Mouse (Mus musculus): Measurements from ENCODE around the gene Fkbp3.
"Not testable (repeated sequence)": the region's sequence is repeated elsewhere in the genome, so short reads cannot be mapped to it uniquely, and the experiment has no call there.

Fkbp3 gene

DNA sequence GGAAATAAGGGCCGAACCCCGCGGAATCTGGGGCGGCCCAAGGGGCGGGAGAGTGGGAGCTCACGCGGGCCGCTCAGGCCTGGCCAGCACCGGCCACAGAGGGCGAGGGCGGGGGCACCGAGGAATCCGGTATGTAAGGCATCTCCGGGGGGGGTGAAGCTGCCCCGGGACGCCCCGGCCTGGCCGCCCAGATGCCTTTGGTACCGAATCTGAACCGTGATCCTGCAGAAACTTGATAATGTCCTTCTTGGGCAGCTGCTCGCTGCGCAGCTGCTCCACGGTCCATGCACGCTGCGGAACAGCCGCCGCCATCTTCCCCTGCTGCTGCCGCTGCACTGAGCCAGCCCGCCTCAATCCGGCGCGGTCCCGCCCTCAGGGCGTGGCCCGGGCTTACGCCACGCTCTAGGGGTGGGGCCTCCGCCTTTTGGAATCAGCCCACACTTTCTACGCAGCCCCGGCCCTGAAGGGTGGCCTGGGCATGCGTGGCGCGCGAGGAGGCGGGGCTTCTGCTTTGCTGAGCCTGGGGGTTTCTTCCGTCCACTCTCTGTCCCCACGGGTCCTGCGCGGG, at the start of gene Fkbp3:
Fkbp3 (minus strand) TSS at position 397 of the 568 bp plus-strand sequence.
- DNase-seq (ENCODE audit: low spot score in 2 of 2): peak; percentile 93 to 98

GRCm38 (mm10) chr12:65119451-65119850, 45.6 kb upstream of the Fkbp3 start:
- DNase-seq (ENCODE audit: low spot score in 2 of 2): no peak

GRCm38 (mm10) chr12:65118968-65119367, 45.2 kb upstream of the Fkbp3 start:
- DNase-seq (ENCODE audit: low spot score in 2 of 2): no peak

DNA sequence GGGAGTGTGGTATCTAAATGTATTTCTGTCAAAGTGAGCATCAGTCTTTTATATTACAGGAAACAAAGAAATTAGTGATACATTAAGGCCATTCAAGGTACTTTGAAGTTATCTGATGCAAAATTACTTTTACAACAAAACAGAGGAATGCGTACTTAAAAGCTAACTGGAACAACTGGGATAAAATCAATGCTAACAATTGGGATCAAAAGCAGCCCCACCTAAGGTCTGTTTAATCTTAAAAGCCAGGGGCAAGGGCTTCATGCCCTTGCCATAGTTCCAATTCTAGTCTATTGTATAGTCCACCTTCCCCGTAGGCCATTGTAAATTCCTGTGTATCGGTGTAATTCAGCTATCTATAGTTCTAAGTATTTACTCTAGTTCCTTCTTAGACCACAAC, 41.2 kb upstream of the Fkbp3 start:
- not testable (repeated sequence) for DNase-seq (ENCODE audit: low spot score in 2 of 2)

DNA sequence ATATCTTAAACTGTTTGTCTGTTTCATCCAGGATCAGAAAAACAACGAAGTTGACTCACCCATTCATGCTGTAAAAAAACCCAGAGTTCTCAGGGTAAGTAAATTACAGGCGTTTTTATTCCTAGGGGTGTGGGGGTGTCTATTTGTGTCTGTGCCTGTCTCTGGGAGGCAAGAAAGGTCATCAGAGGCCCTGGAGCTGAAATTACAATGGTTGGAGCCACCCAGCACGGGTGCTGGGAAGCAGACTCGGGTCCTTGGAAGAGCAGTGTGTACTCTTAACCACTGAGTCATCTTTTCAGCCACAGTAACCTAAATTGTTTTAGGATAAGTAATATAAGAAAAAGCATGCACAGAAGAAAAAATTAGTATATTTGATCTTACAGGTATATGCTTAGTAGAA, 40.1 kb upstream of the Fkbp3 start:
- no peak for DNase-seq (ENCODE audit: low spot score in 2 of 2)

- no peak for DNase-seq (ENCODE audit: low spot score in 2 of 2)
These were observed 39.0 kb upstream of the Fkbp3 start for GRCm38 (mm10) chr12:65112811-65113210.

DNA sequence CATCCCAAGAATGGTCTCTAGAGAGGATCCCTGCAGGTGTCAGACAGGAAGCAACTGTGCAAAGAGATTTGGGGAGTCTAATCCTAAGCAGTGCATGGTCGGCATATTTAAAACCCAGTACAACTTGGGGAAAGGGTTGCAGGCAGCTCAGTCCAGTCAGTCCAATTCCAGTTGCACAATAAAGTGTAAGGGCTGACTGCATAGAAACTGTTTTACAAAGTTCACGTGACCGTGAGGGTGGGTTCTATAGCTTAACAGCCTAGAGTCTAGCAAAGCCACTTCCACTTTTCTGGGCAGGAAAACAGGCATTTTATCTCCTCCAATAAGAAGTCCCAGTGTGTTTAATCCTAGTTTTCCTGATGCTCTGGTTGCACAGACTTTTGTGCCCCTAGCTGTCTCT, 37.7 kb upstream of the Fkbp3 start:
- DNase-seq (ENCODE audit: low spot score in 2 of 2): no peak

- DNase-seq (ENCODE audit: low spot score in 2 of 2): no peak
These were observed 34.9 kb upstream of the Fkbp3 start for GRCm38 (mm10) chr12:65108746-65109145.

DNA sequence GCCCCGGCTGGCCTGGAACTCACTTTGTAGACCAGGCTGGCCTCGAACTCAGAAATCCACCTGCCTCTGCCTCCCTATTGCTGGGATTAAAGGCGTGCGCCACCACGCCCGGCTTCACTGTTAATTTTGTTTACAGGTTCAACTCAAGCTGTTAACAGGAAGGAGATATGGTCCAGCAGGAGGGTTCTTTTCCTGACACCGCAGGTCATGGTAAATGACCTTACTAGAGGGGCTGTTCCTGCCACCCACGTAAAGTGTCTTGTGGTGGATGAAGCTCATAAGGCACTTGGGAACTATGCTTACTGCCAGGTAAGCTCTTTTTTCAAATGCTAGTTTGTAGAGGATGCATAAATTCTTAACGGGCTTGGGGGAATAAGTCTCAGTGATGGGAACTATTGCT, 3.1 kb upstream of the Fkbp3 start:
- DNase-seq (ENCODE audit: low spot score in 2 of 2): no peak

DNA sequence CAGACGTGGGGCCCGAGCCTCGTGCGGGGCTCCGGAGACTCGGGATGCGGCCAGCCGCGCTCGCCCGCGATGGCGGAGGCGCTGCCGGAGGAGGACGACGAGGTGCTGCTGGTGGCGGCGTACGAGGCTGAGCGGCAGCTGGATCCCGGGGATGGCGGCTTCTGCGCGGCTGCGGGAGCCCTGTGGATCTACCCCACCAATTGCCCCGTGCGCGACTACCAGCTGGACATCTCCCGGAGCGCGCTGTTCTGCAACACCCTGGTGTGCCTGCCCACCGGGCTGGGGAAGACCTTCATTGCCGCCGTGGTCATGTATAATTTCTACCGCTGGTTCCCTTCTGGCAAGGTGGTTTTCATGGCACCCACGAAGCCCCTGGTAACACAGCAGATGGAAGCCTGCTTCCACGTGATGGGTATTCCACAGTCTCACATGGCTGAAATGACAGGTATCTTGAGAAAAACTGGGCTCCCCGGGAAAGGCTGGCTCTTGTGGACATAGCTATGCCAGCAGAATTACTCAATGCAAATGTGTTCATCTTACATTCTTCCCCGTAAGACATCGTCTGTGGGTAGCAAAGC, 2.0 kb upstream of the Fkbp3 start:
- DNase-seq (ENCODE audit: low spot score in 2 of 2): peak in 1 of 2 experiments; percentile 57

DNA sequence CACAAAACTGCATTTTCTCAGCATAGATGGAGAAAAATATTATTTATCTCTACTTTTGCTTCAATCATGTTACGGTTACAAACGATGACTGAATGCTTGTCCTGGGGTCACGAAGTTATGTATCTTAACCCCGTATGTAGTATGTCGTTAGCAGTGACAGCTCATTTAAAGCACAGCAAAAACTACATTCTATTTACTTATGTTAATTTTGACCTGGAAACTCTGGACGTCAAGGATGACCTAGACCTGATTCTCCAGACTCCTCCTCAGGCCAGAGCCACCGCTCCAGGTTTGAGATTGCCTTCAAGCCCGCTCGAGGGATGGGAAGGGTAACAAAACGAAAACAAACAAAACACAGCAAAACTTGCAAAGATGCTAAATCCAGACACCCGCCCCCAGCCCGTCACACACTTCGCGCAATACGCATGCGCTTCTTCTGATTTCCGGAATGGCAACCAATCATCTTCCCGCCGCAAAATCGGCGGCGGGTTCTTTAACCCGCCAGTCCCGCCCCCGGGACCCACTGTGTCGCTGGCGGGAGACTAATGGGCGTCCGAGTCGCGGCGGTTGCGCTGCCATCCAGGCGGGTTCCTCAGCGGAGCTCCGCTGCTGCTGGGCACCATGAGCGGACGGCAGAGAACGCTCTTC, 1.4 kb upstream of the Fkbp3 start, which contains the start of gene Fancm:
Fancm (plus strand) TSS at position 519 of the 648 bp plus-strand sequence.
- peak; percentile 79 to 91 for DNase-seq (ENCODE audit: low spot score in 2 of 2)

- no peak for DNase-seq (ENCODE audit: low spot score in 2 of 2)
These were observed 844 bp upstream of the Fkbp3 start for GRCm38 (mm10) chr12:65074651-65075050.

- DNase-seq (ENCODE audit: low spot score in 2 of 2): no peak
These were observed 746 bp downstream of the Fkbp3 start for GRCm38 (mm10) chr12:65072911-65073610.

GRCm38 (mm10) chr12:65068409-65068808, 5.4 kb downstream of the Fkbp3 start:
- no peak for DNase-seq (ENCODE audit: low spot score in 2 of 2)

DNA sequence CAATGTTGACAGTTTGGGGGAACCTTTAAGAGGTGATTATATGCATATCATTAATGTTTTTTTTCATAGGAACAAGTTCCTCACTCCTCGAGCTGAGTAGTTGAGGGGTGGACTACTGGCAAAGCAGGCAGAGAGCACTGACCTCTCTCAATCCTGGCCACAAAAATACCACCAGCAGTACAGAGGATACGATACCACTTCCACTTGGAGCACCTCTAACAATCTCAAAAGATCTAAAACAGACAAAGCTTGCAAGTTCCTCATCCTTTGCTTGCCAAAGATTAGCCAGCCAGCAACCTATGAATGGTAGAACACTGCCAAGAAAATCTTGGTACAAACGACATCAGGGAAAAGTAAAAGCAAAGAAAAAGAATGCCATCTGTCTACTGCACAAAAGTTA, 7.6 kb downstream of the Fkbp3 start:
- no peak for DNase-seq (ENCODE audit: low spot score in 2 of 2)

DNA sequence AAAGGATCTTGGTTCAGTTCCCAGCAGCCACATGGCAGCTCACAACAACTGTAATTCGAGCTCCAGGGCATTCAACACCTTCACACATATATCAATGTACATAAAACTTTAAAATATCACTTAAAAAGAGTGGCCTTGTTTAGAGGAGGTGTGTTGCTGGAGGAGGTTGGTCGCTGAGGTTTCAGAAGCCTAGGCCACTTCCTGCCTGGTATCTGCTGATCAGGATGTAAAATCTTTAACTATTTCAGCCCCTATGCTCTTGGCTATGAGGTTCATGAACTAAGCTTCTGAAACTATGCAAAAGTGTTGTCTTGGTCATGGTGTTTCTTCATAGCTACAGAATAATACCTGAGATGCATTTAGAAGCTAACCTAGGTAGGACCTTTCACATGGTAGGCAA, 8.6 kb downstream of the Fkbp3 start:
- no peak for DNase-seq (ENCODE audit: low spot score in 2 of 2)

DNA sequence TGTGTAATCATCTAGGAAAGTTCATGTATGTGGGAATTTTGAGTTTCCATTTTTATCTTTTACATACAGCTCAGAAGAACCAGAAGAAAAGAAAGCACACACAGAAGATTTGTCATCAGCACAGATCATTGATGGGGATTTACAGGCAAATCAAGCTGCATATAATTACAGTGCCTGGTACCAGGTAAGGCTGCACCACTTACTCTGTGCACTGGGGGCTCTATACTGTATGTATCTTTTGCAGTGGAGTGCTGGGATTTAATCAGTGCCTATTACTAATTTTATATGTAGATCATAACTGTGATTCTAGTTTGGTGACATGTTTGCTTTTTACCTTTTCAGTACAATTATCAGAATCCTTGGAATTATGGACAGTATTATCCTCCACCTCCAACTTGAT, 12.7 kb downstream of the Fkbp3 start:
- no peak for DNase-seq (ENCODE audit: low spot score in 2 of 2)

DNA sequence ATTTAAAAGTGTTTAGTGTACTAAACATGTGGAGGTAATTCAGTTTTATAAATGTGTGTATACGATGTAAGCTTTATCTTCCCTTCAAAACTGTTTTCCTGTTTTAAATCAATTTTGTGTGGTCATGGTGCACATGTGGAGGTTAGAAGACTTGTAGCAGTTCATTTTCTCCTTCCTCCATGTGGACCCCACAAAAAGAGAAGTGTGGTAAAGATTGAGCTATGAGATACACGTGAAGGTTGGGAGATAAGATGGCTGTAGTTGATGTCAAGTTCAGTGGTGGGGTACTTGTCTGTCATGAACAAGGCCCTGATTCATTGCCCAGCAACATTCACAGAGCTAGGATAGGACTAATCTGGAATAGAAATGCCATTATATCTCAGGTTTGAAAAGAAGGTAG, 15.6 kb downstream of the Fkbp3 start:
- no peak for DNase-seq (ENCODE audit: low spot score in 2 of 2)

DNA sequence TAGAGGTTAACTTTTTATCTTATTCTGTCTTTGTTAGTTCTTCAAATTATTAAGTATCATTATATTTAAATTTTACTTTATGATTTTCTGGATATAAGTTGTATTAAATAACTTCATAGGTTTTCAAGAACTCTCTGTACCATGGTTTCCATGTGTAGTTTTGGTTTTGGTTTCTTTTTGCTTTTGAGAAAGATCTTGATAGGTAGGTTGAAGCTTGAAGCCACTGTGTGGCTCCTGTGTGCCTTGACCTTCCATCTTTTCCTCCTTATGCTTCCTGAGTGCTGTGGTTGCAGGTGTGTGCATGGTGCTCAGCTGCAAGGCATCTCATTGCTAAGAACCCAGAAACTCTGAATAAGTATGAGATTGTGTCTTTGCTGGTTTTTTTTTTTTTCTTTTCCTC, 25.0 kb downstream of the Fkbp3 start:
- no peak for DNase-seq (ENCODE audit: low spot score in 2 of 2)

DNA sequence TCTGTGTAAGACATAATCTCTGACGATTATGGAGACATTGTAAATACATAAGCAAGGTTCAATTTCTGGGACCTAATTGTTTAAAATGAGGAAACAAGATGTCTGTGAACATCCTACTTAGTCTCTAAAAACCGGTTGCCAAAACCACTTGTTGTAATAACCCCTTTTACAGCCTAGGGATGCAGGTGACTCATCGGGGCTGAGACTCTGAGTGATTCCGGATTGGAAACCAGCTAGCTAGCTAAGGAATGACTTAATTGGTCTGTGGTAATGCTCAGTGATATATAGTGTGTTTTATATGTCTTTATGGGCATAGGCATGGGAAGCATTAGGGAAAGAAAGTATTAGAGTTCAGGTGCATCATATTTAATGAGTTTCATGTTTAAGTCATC, 36.3 kb downstream of the Fkbp3 start:
- DNase-seq (ENCODE audit: low spot score in 2 of 2): no peak

- no peak for DNase-seq (ENCODE audit: low spot score in 2 of 2)
These were observed 36.8 kb downstream of the Fkbp3 start for GRCm38 (mm10) chr12:65036892-65037545.

- DNase-seq (ENCODE audit: low spot score in 2 of 2): peak; percentile 92 to 96
These were observed 37.5 kb downstream of the Fkbp3 start, which contains the start of gene Prpf39 for GRCm38 (mm10) chr12:65036190-65036870. TSS of gene Prpf39 (plus strand) at chr12:65036333.
